Mouse (Mus musculus): ENCODE measurements around the gene Slxl1. TPM values are rescaled to one million over a fixed set of nuclear protein-coding genes. Genes with fewer than 3 reads are reported as not detected.
"Not testable (repeated sequence)": the region's sequence is repeated elsewhere in the genome, so short reads cannot be mapped to it uniquely, and the experiment has no call there.

The Slxl1 gene
- total RNA-seq (2021): not detected
- long read RNA-seq, experiment 1: 0 reads
- long read RNA-seq, experiment 2: 0 reads

DNA sequence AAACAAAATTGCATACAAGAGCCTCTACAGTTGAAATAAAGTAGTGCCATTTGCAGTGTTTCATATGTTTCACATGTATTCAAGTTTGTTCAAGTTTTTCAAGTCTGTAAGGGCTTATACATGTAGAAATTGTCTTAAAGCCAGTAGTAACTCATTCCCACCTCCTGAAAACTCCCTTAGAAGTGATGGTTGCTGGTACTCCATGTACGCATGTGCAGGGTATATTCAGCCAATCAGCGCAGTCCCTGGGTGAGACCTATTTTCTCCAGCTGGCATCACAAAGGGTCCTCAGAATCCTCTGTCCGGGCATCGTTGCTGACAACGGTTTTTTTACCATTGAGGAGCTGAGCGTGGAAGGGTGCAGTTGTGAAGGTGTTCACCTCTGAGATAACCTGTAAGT lies at the start of gene Slxl1:
Gene Slxl1, plus strand, starts transcription at position 301 of the 400 bp plus-strand sequence.
- DNase-seq; H3K4me3 ChIP-seq; H3K27ac ChIP-seq; intact Hi-C loops (cut with DNase I): not testable (repeated sequence)
